Mouse (Mus musculus) thymus, adult 2 months (tissue): ENCODE data around the gene Cd79b.

Experiments used
- CTCF ChIP-seq: fragments of 200-500 bp; IDR thresholded peaks from 2 replicates; pipeline ENCODE4 v1.5.1; 2012; ENCODE audit warnings: mild to moderate bottlenecking, control low read depth, low read length, moderate library complexity, borderline replicate concordance; ENCODE audit not compliant: control insufficient read depth, poor library complexity, insufficient read depth; ENCODE audit errors: extremely low read depth
- POLR2A ChIP-seq: fragments of 200-500 bp; IDR thresholded peaks from 2 replicates; pipeline ENCODE4 v1.6.1; 2012; ENCODE audit warnings: mild to moderate bottlenecking, low read length, control low read depth, moderate library complexity; ENCODE audit not compliant: control insufficient read depth, poor library complexity, insufficient read depth; ENCODE audit errors: extremely low read depth

- TF ChIP-seq CTCF (0 out of 2 replicates have a peak, but pooled peaks have one; percentile 26), POLR2A (no peak)
Observed at GRCm38 (mm10) chr11:106318406-106319366, 4.1 kb upstream of the Cd79b start.
